Mouse (Mus musculus) heart, postnatal 0 days (tissue): ENCODE measurements at regions not wholly inside any gene's neighbourhood (a gene's known extent, or its start where the extent isn't known, plus 50 kb on each side); places are given as distances from the start of the nearest gene placed in this dataset.

Source experiments
- CTCF ChIP-seq: IDR thresholded peaks from 2 replicates; pipeline ENCODE4 v1.5.1; 2016; ENCODE audit warnings: antibody characterized with exemption, control low read depth, low read depth
- EP300 ChIP-seq: IDR thresholded peaks from 2 replicates; pipeline ENCODE4 v1.6.1; 2016; ENCODE audit warnings: antibody characterized with exemption, low read depth

DNA sequence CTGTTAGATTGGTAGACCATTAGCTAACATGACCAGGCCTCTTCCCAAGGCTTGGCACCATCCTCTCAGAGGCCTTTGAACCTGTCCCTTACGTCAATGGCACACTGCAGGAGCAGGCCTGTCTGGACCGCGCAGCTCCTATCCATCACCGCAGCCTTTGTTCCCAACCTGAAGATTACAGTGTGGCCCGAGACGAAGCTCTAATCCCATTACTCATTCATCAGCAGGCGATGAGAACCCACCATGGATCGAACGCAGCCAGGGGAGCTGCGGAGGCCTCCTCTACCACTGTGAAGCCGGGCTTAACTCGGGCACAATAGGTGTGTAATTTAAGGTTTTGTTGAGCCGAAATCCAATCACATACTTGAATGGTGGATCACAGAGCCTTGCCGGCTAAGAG lies 54.0 kb upstream of the Irx3 start:
- TF ChIP-seq CTCF = no peak
- TF ChIP-seq EP300 = no peak
